Mouse (Mus musculus) layer of hippocampus, adult 18-20 months (tissue): ENCODE measurements around the gene Vmn1r158. TPM values are rescaled to one million over a fixed set of nuclear protein-coding genes. Genes with fewer than 3 reads are reported as not detected.
"Not testable (repeated sequence)": the region's sequence is repeated elsewhere in the genome, so short reads cannot be mapped to it uniquely, and the experiment has no call there.

Experiments used
- DNase-seq, 2 experiments: peaks; one replicate each; pipeline ENCODE4 v3.0.0; 2022; ENCODE audit warnings: low spot score in 2 of 2
- long read RNA-seq: library from polyadenylated mRNA; stranded (forward); transcript quantifications from one replicate; pipeline ENCODE4 v2.0.0, GENCODE M21; 2021
- total RNA-seq, 2 experiments: library from RNA; stranded (reverse); gene quantifications; 2 replicates each; pipeline ENCODE4 v1.2.3; 2021

The Vmn1r158 gene
- not detected for total RNA-seq
- long read RNA-seq, result 0 reads

DNA sequence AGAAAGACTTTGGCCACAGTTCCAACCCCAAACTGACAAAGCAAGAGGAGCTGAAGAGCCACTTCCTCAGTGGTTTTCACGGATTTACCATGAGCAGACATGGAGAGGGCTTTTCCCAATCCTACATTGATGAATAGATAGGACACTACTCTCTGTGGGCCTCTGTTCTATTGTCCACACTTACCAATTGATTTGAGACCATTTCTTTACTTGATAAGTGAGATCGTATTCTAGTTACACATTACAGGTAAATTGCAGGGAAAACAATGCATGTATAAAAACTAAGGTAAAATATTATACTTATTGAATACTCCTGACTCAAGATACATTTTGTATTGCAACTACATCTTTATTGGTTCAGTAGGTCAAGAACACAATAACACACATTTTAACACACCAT lies at the start of gene Vmn1r158:
Vmn1r158 (minus strand) TSS at position 101 of the 400 bp plus-strand sequence.
- DNase-seq, result not testable (repeated sequence)

GRCm38 (mm10) chr7:22775981-22776380 lies 14.6 kb downstream of the Vmn1r158 start:
- DNase-seq, result not testable (repeated sequence)

DNA sequence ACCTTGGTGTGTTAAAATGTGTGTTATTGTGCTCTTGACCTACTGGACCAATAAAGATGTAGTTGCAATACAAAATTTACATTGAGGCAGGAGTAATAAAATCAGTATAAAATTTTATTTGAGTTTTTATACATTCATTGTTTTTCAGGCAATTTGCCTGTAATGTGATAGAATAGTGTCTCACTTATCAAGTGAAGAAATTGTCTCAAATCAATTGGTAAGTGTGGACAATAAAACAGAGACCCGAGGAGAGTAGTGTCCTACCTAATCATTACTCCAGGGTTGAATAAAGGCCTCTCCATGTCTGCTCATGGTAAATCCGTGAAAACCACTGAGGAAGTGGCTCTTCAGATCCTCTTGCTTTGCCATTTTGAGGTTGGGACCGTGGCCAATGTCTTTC lies 29.2 kb downstream of the Vmn1r158 start, which contains the start of gene Vmn1r157:
Vmn1r157 (plus strand) TSS at position 301 of the 400 bp plus-strand sequence.
- DNase-seq, result not testable (repeated sequence)

Other genes with a start within 250 kb of the Vmn1r158 start
- not detected for gene Gm4201, start 225.4 kb downstream of the Vmn1r158 start, total RNA-seq
- not detected for gene Gm4565, start 202.7 kb downstream of the Vmn1r158 start, total RNA-seq
- not detected for gene Vmn1r155, start 132.8 kb downstream of the Vmn1r158 start, total RNA-seq
- not detected for gene Gm8693, start 98.5 kb downstream of the Vmn1r158 start, total RNA-seq
- not detected for gene Gm4567, start 71.1 kb downstream of the Vmn1r158 start, total RNA-seq
- gene Vmn1r157, start 29.1 kb downstream of the Vmn1r158 start, total RNA-seq, result not detected
- gene Vmn1r159, start 52.8 kb upstream of the Vmn1r158 start, total RNA-seq, result not detected
- gene Vmn1r160, start 80.4 kb upstream of the Vmn1r158 start, total RNA-seq, result not detected
- not detected for gene Gm4214, start 193.9 kb upstream of the Vmn1r158 start, total RNA-seq
- gene Gm4216, start 229.1 kb upstream of the Vmn1r158 start, total RNA-seq, result not detected